Mouse (Mus musculus) hindbrain, embryonic 14.5 days (tissue): ENCODE data around the gene Hal. TPM values are rescaled to one million over a fixed set of nuclear protein-coding genes. Genes with fewer than 3 reads are reported as not detected.

Experiments used
- ATAC-seq: fragments of 200-750 bp; cut with Nextera tagmentation; 2 replicates; pipeline ENCODE4 v1.8.0; 2017; ENCODE audit warnings: moderate number of reproducible peaks, mild to moderate bottlenecking, moderate TSS enrichment, moderate library complexity; ENCODE audit not compliant: low FRiP score
- DNase-seq: peaks from one replicate; pipeline ENCODE4 v3.0.0-alpha.2; 2015; ENCODE audit warnings: low spot score
- H3K27ac ChIP-seq: fragments of 300-500 bp; sonication (generic); 2 replicates; pipeline ENCODE4 v1.5.1; 2014; ENCODE audit warnings: mild to moderate bottlenecking, moderate library complexity
- H3K27me3 ChIP-seq: fragments of 300-500 bp; sonication (generic); 2 replicates; pipeline ENCODE4 v1.6.1; 2014; ENCODE audit warnings: mild to moderate bottlenecking, low read length, mixed read lengths; ENCODE audit not compliant: control insufficient read depth, insufficient read depth
- H3K36me3 ChIP-seq: fragments of 300-500 bp; sonication (generic); replicated peaks from 2 replicates; pipeline ENCODE4 v1.6.1; 2014; ENCODE audit not compliant: control insufficient read depth, insufficient read depth
- H3K4me1 ChIP-seq: fragments of 300-500 bp; sonication (generic); replicated peaks from 2 replicates; pipeline ENCODE4 v1.6.1; 2014; ENCODE audit warnings: antibody characterized with exemption, low read length, mixed read lengths; ENCODE audit not compliant: control insufficient read depth, insufficient read depth
- H3K4me2 ChIP-seq: fragments of 300-500 bp; sonication (generic); replicated peaks from 2 replicates; pipeline ENCODE4 v1.6.1; 2014; ENCODE audit warnings: mild to moderate bottlenecking, moderate library complexity
- H3K4me3 ChIP-seq: fragments of 300-500 bp; sonication (generic); replicated peaks from 2 replicates; pipeline ENCODE4 v1.5.1; 2014; ENCODE audit warnings: mild to moderate bottlenecking, low read length
- H3K9ac ChIP-seq: fragments of 300-500 bp; sonication (generic); 2 replicates; pipeline ENCODE4 v1.6.1; 2014
- H3K9me3 ChIP-seq: fragments of 300-500 bp; sonication (generic); 2 replicates; pipeline ENCODE4 v1.6.1; 2016; ENCODE audit warnings: low read length; ENCODE audit not compliant: control insufficient read depth
- WGBS: fragments of 180-500 bp; shearing (Covaris S2); extraction: QIAGEN DNeasy Blood & Tissue Kit; methylation state at CpG from one replicate; pipeline ENCODE4 v1.1.7; 2014; 5-methylcytosine and 5-hydroxymethylcytosine counted together
- polyA plus RNA-seq: library from polyadenylated mRNA; unstranded; fragments of >200 nt; fragmentation: Nextera tagmentation; extraction: Ambion mirVana; gene quantifications from 2 replicates; pipeline ENCODE4 v1.2.1, GENCODE M21; 2014

Hal gene
- polyA plus RNA-seq, 1 experiment from 2014 or later = not detected

GRCm38 (mm10) chr10:93467259-93467658, 21.3 kb upstream of the Hal start:
- no peak overlapping the region for H3K9ac ChIP-seq
- no peaks in the 10 kb centered on the region for H3K27me3 ChIP-seq
- H3K4me3 ChIP-seq = no peak overlapping the region
- ATAC-seq (no peak), DNase-seq (no peak)
- H3K4me1 ChIP-seq = no peaks in the 10 kb centered on the region
- H3K9me3 ChIP-seq = no peaks in the 10 kb centered on the region
- 96% methylated on average over 4 of the region's 4 CpGs for WGBS
- H3K4me2 ChIP-seq = no peak overlapping the region
- H3K27ac ChIP-seq = no peak overlapping the region
- peaks cover 71% of the 10 kb centered on the region for H3K36me3 ChIP-seq

GRCm38 (mm10) chr10:93467791-93468190, 20.8 kb upstream of the Hal start:
- Histone ChIP-seq H3K4me2 (no peak overlapping the region), H3K9me3 (no peaks in the 10 kb centered on the region), H3K36me3 (peaks cover 71% of the 10 kb centered on the region), H3K27me3 (no peaks in the 10 kb centered on the region), H3K9ac (no peak overlapping the region), H3K27ac (no peak overlapping the region), H3K4me1 (no peaks in the 10 kb centered on the region), H3K4me3 (no peak overlapping the region)
- DNase-seq (no peak), ATAC-seq (no peak)
- WGBS = 90% methylated on average over 3 of the region's 3 CpGs

GRCm38 (mm10) chr10:93471415-93471814, 17.2 kb upstream of the Hal start:
- 45% methylated on average over 11 of the region's 11 CpGs for WGBS
- H3K36me3 ChIP-seq = peaks cover 72% of the 10 kb centered on the region

GRCm38 (mm10) chr10:93484511-93484910, 4.1 kb upstream of the Hal start:
- DNase-seq (no peak), ATAC-seq (no peak)
- Histone ChIP-seq H3K36me3 (peaks cover 39% of the 10 kb centered on the region), H3K4me1 (no peaks in the 10 kb centered on the region), H3K4me2 (no peak overlapping the region), H3K9ac (no peak overlapping the region), H3K27ac (no peak overlapping the region), H3K27me3 (no peaks in the 10 kb centered on the region), H3K9me3 (no peaks in the 10 kb centered on the region), H3K4me3 (no peak overlapping the region)
- 90% methylated on average over 8 of the region's 8 CpGs for WGBS

More at GRCm38 (mm10) chr10:93471415-93471814, 17.2 kb upstream of the Hal start:
- Histone ChIP-seq H3K27ac (no peak overlapping the region), H3K4me3 (no peak overlapping the region), H3K27me3 (no peaks in the 10 kb centered on the region), H3K9me3 (no peaks in the 10 kb centered on the region), H3K4me1 (no peaks in the 10 kb centered on the region), H3K4me2 (no peak overlapping the region), H3K9ac (no peak overlapping the region)
- ATAC-seq (peak; percentile 53; the same call in 1 of the 2 replicates), DNase-seq (peak; percentile 92)

GRCm38 (mm10) chr10:93485055-93485691, 3.4 kb upstream of the Hal start:
- DNase-seq (no peak), ATAC-seq (no peak)
- Histone ChIP-seq H3K4me2 (no peak overlapping the region), H3K36me3 (peaks cover 33% of the 10 kb centered on the region), H3K9me3 (no peaks in the 10 kb centered on the region), H3K27ac (no peak overlapping the region), H3K27me3 (no peaks in the 10 kb centered on the region), H3K4me3 (no peak overlapping the region), H3K4me1 (no peaks in the 10 kb centered on the region), H3K9ac (no peak overlapping the region)
- 85% methylated on average over 8 of the region's 8 CpGs for WGBS

- Histone ChIP-seq H3K4me2 (no peak overlapping the region), H3K4me1 (no peaks in the 10 kb centered on the region), H3K4me3 (no peak overlapping the region), H3K27ac (no peak overlapping the region), H3K36me3 (peaks cover 19% of the 10 kb centered on the region), H3K9me3 (no peaks in the 10 kb centered on the region), H3K27me3 (no peaks in the 10 kb centered on the region), H3K9ac (no peak overlapping the region)
- WGBS = 33% methylated on average over 4 of the region's 4 CpGs
- ATAC-seq (peak; percentile 21; the same call in 1 of the 2 replicates), DNase-seq (peak; percentile 64)
Measured at GRCm38 (mm10) chr10:93486622-93487021, 1.9 kb upstream of the Hal start.

- Histone ChIP-seq H3K9ac (no peak overlapping the region), H3K27me3 (no peaks in the 10 kb centered on the region), H3K4me2 (no peak overlapping the region), H3K27ac (no peak overlapping the region), H3K4me1 (no peaks in the 10 kb centered on the region), H3K36me3 (peaks cover under 1% of the 10 kb centered on the region; the same call in 1 of the 2 replicates), H3K9me3 (no peaks in the 10 kb centered on the region), H3K4me3 (no peak overlapping the region)
- 69% methylated on average over 6 of the region's 6 CpGs for WGBS
- no peak for ATAC-seq
- DNase-seq = no peak
Measured at GRCm38 (mm10) chr10:93488828-93489226, 259 bp downstream of the Hal start.

- Histone ChIP-seq H3K4me1 (no peaks in the 10 kb centered on the region), H3K9ac (no peak overlapping the region), H3K27me3 (no peaks in the 10 kb centered on the region), H3K27ac (no peak overlapping the region), H3K36me3 (no peaks in the 10 kb centered on the region; the same call in 1 of the 2 replicates), H3K9me3 (no peaks in the 10 kb centered on the region), H3K4me2 (no peak overlapping the region), H3K4me3 (no peak overlapping the region)
- no peak for DNase-seq
- 49% methylated on average over 4 of the region's 4 CpGs for WGBS
- ATAC-seq = no peak
Measured at GRCm38 (mm10) chr10:93490451-93490850, 1.9 kb downstream of the Hal start.

GRCm38 (mm10) chr10:93500864-93501263, 12.3 kb downstream of the Hal start:
- no peaks in the 10 kb centered on the region for H3K36me3 ChIP-seq
- WGBS = 57% methylated on average over 10 of the region's 10 CpGs
- H3K9me3 ChIP-seq = no peaks in the 10 kb centered on the region
- no peak for DNase-seq
- H3K27ac ChIP-seq = no peak overlapping the region
- no peak overlapping the region for H3K4me2 ChIP-seq
- H3K9ac ChIP-seq = no peak overlapping the region
- ATAC-seq = no peak
- H3K27me3 ChIP-seq = no peaks in the 10 kb centered on the region
- H3K4me3 ChIP-seq = no peak overlapping the region
- H3K4me1 ChIP-seq = no peaks in the 10 kb centered on the region

- H3K9me3 ChIP-seq = no peaks in the 10 kb centered on the region
- no peak overlapping the region for H3K9ac ChIP-seq
- no peak overlapping the region for H3K4me2 ChIP-seq
- DNase-seq (no peak), ATAC-seq (no peak)
- WGBS = 73% methylated on average over 10 of the region's 10 CpGs
- H3K4me3 ChIP-seq = no peak overlapping the region
- H3K4me1 ChIP-seq = no peaks in the 10 kb centered on the region
- H3K27ac ChIP-seq = no peak overlapping the region
- no peaks in the 10 kb centered on the region for H3K36me3 ChIP-seq
- H3K27me3 ChIP-seq = no peaks in the 10 kb centered on the region
Measured at GRCm38 (mm10) chr10:93501346-93501745, 12.8 kb downstream of the Hal start.
